Mouse (Mus musculus) lung, embryonic 15.5 days (tissue): Measurements from ENCODE around the gene Nbas. TPM values are rescaled to one million over a fixed set of nuclear protein-coding genes. Genes with fewer than 3 reads are reported as not detected.

Experiments
- ATAC-seq: fragments of 200-750 bp; cut with Nextera tagmentation; 2 replicates; pipeline ENCODE4 v1.8.0; 2017; ENCODE audit warnings: moderate number of reproducible peaks, borderline replicate concordance; ENCODE audit not compliant: low FRiP score, low TSS enrichment; ENCODE audit errors: extremely low read depth
- H3K27ac ChIP-seq: fragments of 300-500 bp; sonication (generic); 2 replicates; pipeline ENCODE4 v1.5.1; 2015; ENCODE audit warnings: moderate library complexity, mild to moderate bottlenecking, inconsistent platforms
- H3K27me3 ChIP-seq: fragments of 300-500 bp; sonication (generic); 2 replicates; pipeline ENCODE4 v1.6.1; 2015; ENCODE audit warnings: inconsistent platforms
- H3K36me3 ChIP-seq: fragments of 300-500 bp; sonication (generic); 2 replicates; pipeline ENCODE4 v1.6.1; 2015; ENCODE audit warnings: inconsistent platforms
- H3K4me1 ChIP-seq: fragments of 300-500 bp; sonication (generic); 2 replicates; pipeline ENCODE4 v1.6.1; 2015; ENCODE audit warnings: inconsistent platforms
- H3K4me2 ChIP-seq: fragments of 300-500 bp; sonication (generic); 2 replicates; pipeline ENCODE4 v1.6.1; 2015; ENCODE audit warnings: inconsistent platforms, mild to moderate bottlenecking, moderate library complexity
- H3K4me3 ChIP-seq: fragments of 300-500 bp; sonication (generic); 2 replicates; pipeline ENCODE4 v1.5.1; 2015; ENCODE audit warnings: mild to moderate bottlenecking, inconsistent platforms
- H3K9ac ChIP-seq: fragments of 300-500 bp; sonication (generic); 2 replicates; pipeline ENCODE4 v1.6.1; 2015; ENCODE audit warnings: inconsistent platforms
- H3K9me3 ChIP-seq: fragments of 300-500 bp; sonication (generic); 2 replicates; pipeline ENCODE4 v1.6.1; 2016; ENCODE audit warnings: inconsistent platforms
- WGBS: fragments of 180-500 bp; shearing (Covaris S2); methylation state at CpG from one replicate; pipeline ENCODE4 v1.1.7; 2015; 5-methylcytosine and 5-hydroxymethylcytosine counted together
- polyA plus RNA-seq: library from polyadenylated mRNA; unstranded; fragments of >200 nt; fragmentation: Nextera tagmentation; extraction: Ambion mirVana; gene quantifications from 2 replicates; pipeline ENCODE4 v1.2.1, GENCODE M21; 2015

Nbas gene
- polyA plus RNA-seq, 1 experiment from 2014 or later: 13.3 TPM

- Histone ChIP-seq H3K27ac (no peak overlapping the region), H3K9me3 (no peaks in the 10 kb centered on the region), H3K4me2 (no peak overlapping the region), H3K4me3 (no peak overlapping the region), H3K4me1 (no peaks in the 10 kb centered on the region), H3K36me3 (no peaks in the 10 kb centered on the region), H3K9ac (no peak overlapping the region), H3K27me3 (no peaks in the 10 kb centered on the region)
- WGBS: 42% methylated on average over 7 of the region's 7 CpGs
- peak; percentile 57; the same call in 1 of the 2 replicates for ATAC-seq
Observed at GRCm38 (mm10) chr12:13479163-13479562, 210.2 kb downstream of the Nbas start.

GRCm38 (mm10) chr12:13486278-13486677 is 217.3 kb downstream of the Nbas start:
- H3K4me1 ChIP-seq: no peaks in the 10 kb centered on the region
- H3K4me2 ChIP-seq: no peak overlapping the region
- H3K27ac ChIP-seq: no peak overlapping the region
- no peak for ATAC-seq
- no peaks in the 10 kb centered on the region for H3K9me3 ChIP-seq
- no peak overlapping the region for H3K4me3 ChIP-seq
- no peak overlapping the region for H3K9ac ChIP-seq
- WGBS: 56% methylated on average over 3 of the region's 3 CpGs
- H3K27me3 ChIP-seq: no peaks in the 10 kb centered on the region
- H3K36me3 ChIP-seq: no peaks in the 10 kb centered on the region

GRCm38 (mm10) chr12:13497211-13497610 is 228.3 kb downstream of the Nbas start:
- WGBS: 79% methylated on average over 6 of the region's 6 CpGs
- Histone ChIP-seq H3K36me3 (no peaks in the 10 kb centered on the region), H3K4me1 (no peaks in the 10 kb centered on the region), H3K9ac (no peak overlapping the region), H3K27ac (no peak overlapping the region), H3K4me2 (no peak overlapping the region), H3K4me3 (no peak overlapping the region), H3K9me3 (no peaks in the 10 kb centered on the region), H3K27me3 (no peaks in the 10 kb centered on the region)
- ATAC-seq: no peak

- Histone ChIP-seq H3K9me3 (no peaks in the 10 kb centered on the region), H3K9ac (no peak overlapping the region), H3K4me3 (no peak overlapping the region), H3K36me3 (no peaks in the 10 kb centered on the region), H3K4me1 (no peaks in the 10 kb centered on the region), H3K4me2 (no peak overlapping the region), H3K27me3 (no peaks in the 10 kb centered on the region), H3K27ac (no peak overlapping the region)
- 69% methylated on average over 10 of the region's 10 CpGs for WGBS
- no peak for ATAC-seq
Observed at GRCm38 (mm10) chr12:13499237-13499889, 230.4 kb downstream of the Nbas start.

GRCm38 (mm10) chr12:13500191-13500590 is 231.3 kb downstream of the Nbas start:
- whole genome bisulfite sequencing: 85% methylated on average over 3 of the region's 3 CpGs
- no peak for ATAC-seq
- H3K4me1 ChIP-seq: no peaks in the 10 kb centered on the region

GRCm38 (mm10) chr12:13504771-13505444 is 236.0 kb downstream of the Nbas start:
- WGBS: 69% methylated on average over 5 of the region's 5 CpGs
- H3K4me2 ChIP-seq: no peak overlapping the region
- H3K4me3 ChIP-seq: no peak overlapping the region
- no peaks in the 10 kb centered on the region for H3K27me3 ChIP-seq
- no peaks in the 10 kb centered on the region for H3K36me3 ChIP-seq
- no peak overlapping the region for H3K9ac ChIP-seq
- no peak overlapping the region for H3K27ac ChIP-seq
- H3K4me1 ChIP-seq: no peaks in the 10 kb centered on the region
- no peak for ATAC-seq
- H3K9me3 ChIP-seq: no peaks in the 10 kb centered on the region

More at GRCm38 (mm10) chr12:13500191-13500590, 231.3 kb downstream of the Nbas start:
- H3K9me3 ChIP-seq: no peaks in the 10 kb centered on the region
- H3K27me3 ChIP-seq: no peaks in the 10 kb centered on the region
- H3K36me3 ChIP-seq: no peaks in the 10 kb centered on the region
- H3K9ac ChIP-seq: no peak overlapping the region
- H3K4me2 ChIP-seq: no peak overlapping the region
- H3K27ac ChIP-seq: no peak overlapping the region
- H3K4me3 ChIP-seq: no peak overlapping the region

- Histone ChIP-seq H3K9ac (no peak overlapping the region), H3K27me3 (no peaks in the 10 kb centered on the region), H3K4me2 (no peak overlapping the region), H3K27ac (no peak overlapping the region), H3K4me3 (no peak overlapping the region), H3K4me1 (no peaks in the 10 kb centered on the region), H3K36me3 (peaks cover 3% of the 10 kb centered on the region; the same call in 1 of the 2 replicates), H3K9me3 (no peaks in the 10 kb centered on the region)
- no peak for ATAC-seq
- WGBS: 18% methylated on average over 1 of the region's 1 CpGs
Observed at GRCm38 (mm10) chr12:13518082-13518481, 249.1 kb downstream of the Nbas start.

GRCm38 (mm10) chr12:13519413-13519812 is 250.5 kb downstream of the Nbas start:
- Histone ChIP-seq H3K4me3 (no peak overlapping the region), H3K4me1 (no peaks in the 10 kb centered on the region), H3K27me3 (no peaks in the 10 kb centered on the region), H3K4me2 (no peak overlapping the region), H3K9ac (no peak overlapping the region), H3K36me3 (peaks cover 3% of the 10 kb centered on the region; the same call in 1 of the 2 replicates), H3K27ac (no peak overlapping the region), H3K9me3 (no peaks in the 10 kb centered on the region)
- WGBS: 87% methylated on average over 6 of the region's 6 CpGs
- ATAC-seq: no peak

- Histone ChIP-seq H3K36me3 (no peaks in the 10 kb centered on the region), H3K9ac (no peak overlapping the region), H3K27ac (no peak overlapping the region), H3K27me3 (no peaks in the 10 kb centered on the region), H3K9me3 (no peaks in the 10 kb centered on the region), H3K4me2 (no peak overlapping the region), H3K4me3 (no peak overlapping the region), H3K4me1 (no peaks in the 10 kb centered on the region)
- no peak for ATAC-seq
- WGBS: 69% methylated on average over 1 of the region's 1 CpGs
Observed at GRCm38 (mm10) chr12:13532731-13533365, 263.9 kb downstream of the Nbas start.

GRCm38 (mm10) chr12:13539171-13539570 is 270.2 kb downstream of the Nbas start:
- Histone ChIP-seq H3K27ac (no peak overlapping the region), H3K9me3 (no peaks in the 10 kb centered on the region), H3K27me3 (no peaks in the 10 kb centered on the region), H3K4me1 (no peaks in the 10 kb centered on the region), H3K9ac (no peak overlapping the region), H3K36me3 (no peaks in the 10 kb centered on the region), H3K4me2 (no peak overlapping the region), H3K4me3 (no peak overlapping the region)
- 89% methylated on average over 4 of the region's 4 CpGs for whole genome bisulfite sequencing
- ATAC-seq: no peak

- H3K9me3 ChIP-seq: no peaks in the 10 kb centered on the region
- 83% methylated on average over 5 of the region's 5 CpGs for WGBS
- ATAC-seq: no peak
Observed at GRCm38 (mm10) chr12:13543806-13544205, 274.9 kb downstream of the Nbas start.

GRCm38 (mm10) chr12:13563646-13564289 is 294.8 kb downstream of the Nbas start:
- 74% methylated on average over 5 of the region's 5 CpGs for WGBS
- no peak overlapping the region for H3K9ac ChIP-seq

More at GRCm38 (mm10) chr12:13543806-13544205, 274.9 kb downstream of the Nbas start:
- H3K4me1 ChIP-seq: no peaks in the 10 kb centered on the region
- H3K27ac ChIP-seq: no peak overlapping the region
- no peak overlapping the region for H3K4me2 ChIP-seq
- H3K27me3 ChIP-seq: no peaks in the 10 kb centered on the region
- no peaks in the 10 kb centered on the region for H3K36me3 ChIP-seq
- H3K4me3 ChIP-seq: no peak overlapping the region
- H3K9ac ChIP-seq: no peak overlapping the region

More at GRCm38 (mm10) chr12:13563646-13564289, 294.8 kb downstream of the Nbas start:
- Histone ChIP-seq H3K9me3 (no peaks in the 10 kb centered on the region), H3K4me1 (no peaks in the 10 kb centered on the region), H3K4me2 (no peak overlapping the region), H3K36me3 (no peaks in the 10 kb centered on the region), H3K4me3 (no peak overlapping the region), H3K27ac (no peak overlapping the region), H3K27me3 (no peaks in the 10 kb centered on the region)
- ATAC-seq: no peak
